Mouse (Mus musculus) erythroblast, adult 5-6 weeks (primary cell): ENCODE data around the gene Irf7. TPM values are rescaled to one million over a fixed set of nuclear protein-coding genes. Genes with fewer than 3 reads are reported as not detected.

ENCODE experiments used
- ATAC-seq: replicated peaks from 2 replicates; pipeline ENCODE4 v1.8.0; 2016; ENCODE audit warnings: moderate number of reproducible peaks, mild to moderate bottlenecking, moderate TSS enrichment, inconsistent platforms; ENCODE audit not compliant: poor library complexity, low FRiP score, severe bottlenecking
- total RNA-seq, 2 experiments: library from RNA; stranded (forward) in 1 of 2; stranded (reverse) in 1 of 2; fragments of 150-400 nt in 1 of 2; fragments of 200-764, 138-1000 nt in 1 of 2; gene quantifications; 2 replicates each; pipeline versions ENCODE4 v1.2.3 to v1.2.4; 2015 to 2017; ENCODE audit warnings: low replicate concordance in 2 of 2

The Irf7 gene
- 49.5 and 73.8 TPM in 2 replicates for total RNA-seq (2015; ENCODE audit: low replicate concordance)
- total RNA-seq (2017; ENCODE audit: low replicate concordance) = 78.0 and 88.9 TPM in 2 replicates

DNA sequence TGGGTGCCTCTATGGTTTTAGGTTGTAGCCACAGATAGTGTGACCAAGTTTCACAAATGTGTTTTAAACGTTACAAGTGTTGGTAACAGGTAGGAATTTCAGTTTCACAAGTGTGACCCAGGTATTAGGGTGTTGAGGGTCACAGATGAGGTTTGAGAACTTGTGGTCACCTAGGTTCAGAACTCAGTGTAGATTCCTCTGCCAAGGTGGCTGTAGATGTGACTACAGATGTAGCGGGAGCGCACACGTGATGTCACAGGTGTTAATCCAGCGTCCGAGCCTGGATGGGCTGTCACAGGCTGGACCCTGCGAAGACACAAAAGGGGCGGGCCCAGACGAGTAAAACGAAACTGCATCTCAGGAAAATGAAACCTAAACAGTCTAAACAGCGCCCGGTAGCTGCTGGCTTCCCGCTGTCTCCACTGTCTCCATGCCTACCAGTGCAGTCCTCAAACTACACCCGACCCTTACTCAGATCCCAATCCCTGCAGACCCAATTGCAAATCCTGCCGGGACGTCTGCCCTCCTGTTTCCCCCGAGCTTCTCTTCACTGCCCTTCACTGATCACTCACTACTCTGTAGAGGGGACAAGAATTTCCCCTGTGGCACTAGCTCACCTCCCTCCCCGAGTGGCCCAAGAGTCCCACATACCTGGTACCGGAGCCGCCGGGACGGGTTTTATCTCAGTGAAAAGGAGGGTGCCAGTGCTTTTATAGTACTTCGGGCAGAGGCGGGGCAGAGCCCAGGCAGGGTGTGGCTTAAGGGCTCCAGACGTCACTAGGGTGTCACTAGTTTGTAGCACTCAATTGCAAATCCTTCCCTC lies at the start of gene Irf7:
Gene Irf7, minus strand, starts transcription at position 743 of the 823 bp plus-strand sequence.
- peak; percentile 84 for ATAC-seq

DNA sequence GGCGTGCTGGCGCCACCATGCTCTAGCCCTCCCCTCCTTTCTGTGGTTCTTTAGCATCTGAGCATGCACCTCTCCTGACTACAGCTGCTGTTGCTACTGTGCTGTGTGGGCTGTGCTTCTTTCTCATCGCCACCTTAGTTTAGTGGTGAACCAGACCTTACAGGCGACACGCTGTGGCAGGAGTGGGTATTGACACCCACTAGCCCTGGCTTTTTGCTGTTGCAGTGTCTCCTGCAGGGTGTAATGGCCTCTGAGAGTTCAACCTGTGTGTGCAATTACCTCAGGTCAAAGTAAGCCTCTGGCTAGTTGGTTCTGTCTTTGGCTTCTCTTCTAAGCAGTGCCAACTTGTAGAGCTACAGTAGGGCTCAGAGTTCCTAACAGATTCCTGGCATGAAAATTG lies 49.7 kb upstream of the Irf7 start:
- peak; percentile 73 for ATAC-seq

DNA sequence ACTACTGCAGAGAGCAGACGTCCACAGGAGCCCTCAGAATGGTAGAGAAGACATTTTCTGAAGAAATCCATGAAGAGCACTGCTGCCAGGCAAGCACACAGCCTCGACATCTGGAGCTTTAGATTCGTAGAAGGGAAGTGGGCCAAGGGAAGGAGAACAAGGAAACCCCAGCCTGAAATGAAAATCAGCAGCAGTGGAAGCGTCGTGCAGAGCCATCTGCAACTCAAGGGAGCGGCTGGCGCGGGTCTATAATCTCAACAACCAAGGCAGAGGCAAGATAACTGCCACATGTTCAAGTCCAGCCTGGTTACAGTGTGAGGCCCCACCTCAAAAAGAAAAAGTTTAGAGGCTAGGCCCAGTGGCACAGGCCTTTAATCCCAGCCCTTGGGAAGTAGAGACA lies 48.8 kb upstream of the Irf7 start:
- ATAC-seq = no peak

DNA sequence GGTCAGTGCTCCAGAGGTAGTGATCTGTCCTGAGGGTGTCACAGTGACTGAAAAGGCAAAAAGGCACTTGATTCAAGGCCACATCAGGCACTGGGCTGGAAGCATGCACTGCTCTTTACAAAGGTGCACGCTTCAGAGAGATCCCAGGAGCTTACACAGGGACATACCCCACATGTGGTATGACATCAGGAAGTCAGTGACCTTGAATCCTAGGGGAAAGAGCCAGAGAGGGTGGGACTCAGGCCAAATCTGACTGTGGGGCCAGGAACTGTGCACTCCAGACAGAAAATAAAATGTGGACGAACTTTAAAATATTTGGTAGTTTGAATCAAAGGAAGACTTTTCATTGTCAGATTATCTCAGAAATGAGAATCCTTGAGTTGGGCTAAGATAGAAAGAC lies 48.1 kb upstream of the Irf7 start:
- no peak for ATAC-seq

DNA sequence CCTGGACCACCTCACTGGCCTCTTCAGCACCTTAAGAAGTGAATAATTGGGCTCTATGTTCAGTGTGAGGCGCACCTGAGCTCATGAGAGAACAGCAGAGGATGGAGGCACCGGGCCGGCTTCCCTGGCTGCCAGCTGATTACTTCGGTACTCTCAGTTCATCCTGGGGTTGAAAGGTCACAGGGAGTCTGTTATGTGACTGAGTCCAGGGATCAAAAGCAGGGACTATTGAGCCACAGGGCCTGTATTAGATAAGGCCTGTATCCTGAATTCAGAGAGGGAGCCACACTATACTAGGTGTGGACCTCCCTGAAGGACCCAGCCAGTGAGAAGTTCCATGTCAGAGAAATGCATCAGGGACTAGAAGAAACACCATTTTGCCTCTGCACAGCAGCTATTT lies 38.3 kb upstream of the Irf7 start:
- no peak for ATAC-seq

DNA sequence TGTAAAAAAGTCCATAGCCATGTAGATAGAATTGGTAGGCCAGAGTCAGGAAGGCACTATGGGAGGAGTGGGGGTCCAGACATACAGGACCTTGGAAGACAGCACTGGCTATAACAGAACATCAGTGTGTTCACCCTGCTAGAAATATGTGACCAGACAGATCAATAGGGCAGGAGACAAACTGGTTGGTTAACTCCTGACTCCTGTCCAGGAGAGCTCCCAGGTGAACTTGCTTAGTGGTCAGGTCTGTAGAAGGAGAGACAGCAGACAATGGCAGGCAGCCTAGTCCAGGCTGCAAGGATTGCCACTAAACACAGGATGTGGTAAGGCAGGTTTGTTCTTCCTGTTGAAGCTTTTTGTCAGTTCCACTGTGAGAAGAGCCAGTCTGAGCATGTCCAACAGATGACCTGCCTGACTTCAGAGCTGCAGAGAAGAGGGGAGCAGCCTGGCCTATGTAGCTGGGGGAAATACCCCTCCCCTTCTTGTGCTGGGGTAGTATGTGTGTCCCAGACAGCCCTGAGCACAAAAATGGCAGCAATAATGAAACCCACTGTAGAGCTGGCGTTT lies 36.5 kb upstream of the Irf7 start:
- ATAC-seq = no peak

DNA sequence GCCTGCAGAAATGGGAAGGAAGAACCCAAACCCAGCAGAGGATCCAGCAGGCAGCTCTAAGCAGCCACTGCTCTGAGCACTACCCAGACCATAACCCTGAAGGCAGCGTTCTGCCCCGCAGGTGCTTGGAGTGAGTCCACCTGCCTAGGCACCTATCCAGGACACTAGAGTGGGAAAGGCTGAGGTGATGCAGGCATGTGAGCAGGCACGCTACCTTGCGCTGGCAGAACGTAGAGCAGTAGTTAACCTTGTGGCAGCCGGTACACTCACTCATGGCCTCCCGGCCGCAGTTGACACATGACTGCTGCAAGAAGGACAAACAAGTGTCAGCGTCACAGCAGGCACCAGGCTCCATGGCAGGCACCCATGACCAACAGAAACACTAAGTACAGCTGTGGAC lies 35.1 kb upstream of the Irf7 start:
- no peak for ATAC-seq

DNA sequence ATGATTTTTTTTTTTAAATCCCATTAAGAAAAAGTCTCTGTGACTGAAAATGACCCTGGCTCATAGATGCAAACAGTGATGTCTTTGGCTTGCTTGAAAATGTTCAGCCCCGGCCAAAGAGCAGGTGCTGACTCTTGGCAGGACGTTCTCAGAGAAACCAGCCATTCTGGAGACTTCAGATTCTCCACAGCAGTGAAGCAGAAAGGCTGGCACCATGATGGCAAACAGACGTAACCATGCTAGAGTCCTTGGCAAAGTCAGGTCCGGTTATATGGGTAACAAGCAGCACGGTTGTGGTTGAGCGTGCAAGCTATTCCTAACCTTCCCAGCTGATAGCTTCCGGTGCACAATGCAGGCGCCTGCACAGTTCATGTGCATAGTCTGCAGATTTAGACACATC lies 32.9 kb upstream of the Irf7 start:
- ATAC-seq = no peak

DNA sequence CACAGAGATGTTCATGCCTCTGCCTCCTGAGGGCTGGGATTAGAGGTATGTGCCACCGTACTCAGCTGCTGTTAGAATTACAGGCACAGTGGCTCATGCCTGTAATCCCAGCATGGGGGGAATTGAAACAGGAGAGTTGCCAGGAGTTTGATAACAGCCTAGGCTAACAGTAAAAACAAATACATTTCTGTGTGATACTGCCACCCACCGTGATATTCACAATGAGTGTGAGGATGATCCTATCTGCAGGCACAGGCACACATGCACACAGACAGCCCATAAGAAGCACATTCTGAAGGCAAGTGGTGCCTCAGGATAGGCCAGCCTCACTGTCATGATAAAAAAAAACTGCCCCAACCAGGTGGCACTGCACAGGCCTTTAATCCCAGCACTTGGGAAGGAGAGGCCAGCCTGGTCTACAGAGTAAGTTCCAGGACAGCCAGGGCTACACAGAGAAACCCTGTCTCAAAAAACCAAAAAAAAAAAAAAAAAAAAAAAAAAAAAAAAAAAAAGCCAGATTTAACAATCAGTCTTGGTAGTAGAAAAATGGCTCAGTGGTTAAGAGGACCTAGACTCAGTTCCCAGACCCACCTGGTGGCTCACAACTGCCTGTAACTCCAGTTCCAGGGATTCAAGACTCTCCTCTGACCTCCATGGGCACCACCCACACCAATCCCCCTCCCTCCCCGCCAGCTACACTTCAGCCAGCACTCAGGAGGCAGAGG lies 31.8 kb upstream of the Irf7 start:
- ATAC-seq = no peak

DNA sequence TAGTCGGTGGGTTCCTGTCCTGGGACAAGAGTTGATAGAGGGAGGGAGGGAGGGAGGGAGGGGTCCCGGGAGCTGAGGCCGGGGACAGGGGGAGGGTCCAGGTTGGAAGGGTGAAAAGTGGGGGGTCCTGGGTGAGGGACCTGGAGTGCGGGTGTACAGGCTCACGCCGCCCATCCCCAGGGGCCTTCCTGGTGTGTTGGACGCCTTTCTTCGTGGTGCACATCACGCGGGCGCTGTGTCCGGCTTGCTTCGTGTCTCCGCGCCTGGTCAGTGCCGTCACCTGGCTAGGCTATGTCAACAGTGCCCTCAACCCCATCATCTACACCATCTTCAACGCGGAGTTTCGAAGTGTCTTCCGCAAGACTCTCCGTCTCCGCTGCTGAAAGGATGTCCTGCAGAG lies 28.2 kb upstream of the Irf7 start:
- no peak for ATAC-seq

DNA sequence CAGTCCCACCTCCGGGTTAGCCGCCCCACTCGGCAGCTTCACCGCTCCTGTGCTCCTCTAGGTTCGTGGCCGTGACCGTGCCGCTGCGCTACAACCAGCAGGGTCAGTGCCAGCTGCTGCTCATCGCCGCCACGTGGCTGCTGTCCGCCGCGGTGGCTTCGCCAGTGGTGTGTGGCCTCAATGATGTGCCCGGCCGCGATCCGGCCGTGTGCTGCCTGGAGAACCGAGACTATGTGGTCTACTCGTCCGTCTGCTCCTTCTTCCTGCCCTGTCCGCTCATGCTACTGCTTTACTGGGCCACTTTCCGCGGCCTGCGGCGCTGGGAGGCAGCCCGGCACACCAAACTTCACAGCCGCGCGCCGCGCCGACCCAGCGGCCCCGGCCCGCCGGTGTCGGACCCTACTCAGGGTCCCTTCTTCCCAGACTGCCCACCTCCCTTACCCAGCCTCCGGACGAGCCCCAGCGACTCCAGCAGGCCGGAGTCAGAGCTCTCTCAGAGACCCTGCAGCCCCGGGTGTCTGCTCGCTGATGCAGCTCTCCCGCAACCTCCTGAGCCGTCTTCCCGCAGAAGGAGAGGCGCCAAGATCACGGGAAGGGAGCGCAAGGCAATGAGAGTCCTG lies 27.7 kb upstream of the Irf7 start:
- no peak for ATAC-seq

DNA sequence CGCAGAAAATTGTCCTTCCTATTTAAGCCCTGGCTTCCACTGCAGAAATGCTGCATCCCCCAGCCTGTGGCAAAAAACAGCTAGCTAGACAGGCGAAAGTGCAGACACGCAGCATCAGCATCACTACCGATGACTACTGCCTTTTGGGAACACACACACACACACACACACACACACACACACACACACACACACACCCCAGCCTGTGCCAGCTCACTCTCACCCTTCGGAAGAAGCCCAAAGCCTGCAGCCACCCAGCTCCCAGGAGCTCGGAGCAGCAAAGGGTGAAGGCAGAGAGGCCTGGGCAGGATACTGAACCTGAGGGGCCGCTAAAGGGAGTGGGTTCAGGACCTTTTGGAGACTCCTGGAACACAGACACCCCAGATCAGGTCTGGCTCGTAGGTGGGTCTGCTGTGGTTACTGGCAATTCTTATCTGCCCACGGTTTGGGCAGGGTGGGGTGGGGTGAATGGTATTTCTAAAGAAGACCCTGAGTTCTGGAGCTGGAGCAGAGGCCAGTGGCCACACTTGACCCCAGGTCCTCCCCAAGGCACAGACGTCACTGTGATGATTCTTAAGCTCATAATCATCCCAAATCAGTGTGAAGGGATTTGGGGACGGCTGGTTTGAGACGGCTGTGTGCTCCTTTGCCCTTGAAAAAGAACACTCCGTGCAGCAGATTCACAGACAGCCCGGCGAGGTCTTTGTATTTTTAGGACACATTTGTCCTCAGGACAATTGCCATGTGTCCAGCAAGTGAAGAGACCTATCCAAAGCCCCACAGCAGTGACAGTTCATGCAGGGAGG lies 26.5 kb upstream of the Irf7 start:
- no peak for ATAC-seq

DNA sequence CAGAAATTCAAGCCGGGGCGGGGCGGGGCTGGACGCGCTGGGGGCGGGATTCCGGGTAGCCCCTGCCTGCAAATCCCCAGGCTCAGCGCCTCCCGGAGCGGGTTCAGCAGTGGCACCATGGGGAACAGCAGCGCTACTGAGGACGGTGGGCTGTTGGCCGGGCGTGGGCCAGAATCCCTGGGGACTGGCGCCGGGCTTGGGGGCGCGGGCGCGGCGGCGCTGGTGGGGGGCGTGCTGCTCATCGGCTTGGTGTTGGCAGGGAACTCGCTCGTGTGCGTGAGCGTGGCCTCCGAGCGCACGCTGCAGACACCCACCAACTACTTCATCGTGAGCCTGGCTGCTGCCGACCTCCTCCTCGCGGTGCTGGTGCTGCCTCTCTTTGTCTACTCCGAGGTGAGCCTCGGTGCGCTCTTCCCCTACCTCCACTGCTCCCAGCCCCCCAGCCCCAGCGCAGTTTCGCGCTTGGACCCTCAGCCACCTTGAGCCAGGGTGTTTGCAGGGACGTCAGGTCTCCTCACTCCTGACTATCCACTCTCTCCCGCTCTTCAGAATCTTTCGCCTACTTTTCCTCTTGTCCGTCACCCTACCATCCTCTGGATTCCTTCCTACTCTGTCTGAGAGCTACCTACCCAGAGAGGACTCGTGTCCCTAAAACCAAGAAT lies 25.8 kb upstream of the Irf7 start, which contains the start of gene Drd4:
Gene Drd4, plus strand, starts transcription at position 86 of the 662 bp plus-strand sequence.
- no peak for ATAC-seq

DNA sequence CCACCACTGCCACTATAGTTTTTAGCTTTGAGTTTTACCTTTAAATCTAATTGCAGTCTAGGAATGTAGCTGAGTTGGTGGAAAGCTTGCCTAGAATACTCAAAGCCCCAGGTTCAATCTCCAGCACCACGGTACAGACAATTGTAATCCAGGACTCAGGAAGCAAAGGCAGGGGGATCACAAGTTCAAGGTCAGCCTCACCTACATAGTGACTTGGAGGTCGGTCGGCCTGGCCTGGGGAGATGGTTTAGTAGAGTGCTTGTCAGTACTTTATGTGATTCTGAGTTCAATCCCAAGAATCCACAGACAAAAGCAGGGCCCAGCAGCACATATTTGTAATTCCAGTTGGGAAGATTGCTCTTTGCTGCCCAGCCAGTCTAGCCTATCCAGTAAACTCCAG lies 21.8 kb upstream of the Irf7 start:
- ATAC-seq = no peak

DNA sequence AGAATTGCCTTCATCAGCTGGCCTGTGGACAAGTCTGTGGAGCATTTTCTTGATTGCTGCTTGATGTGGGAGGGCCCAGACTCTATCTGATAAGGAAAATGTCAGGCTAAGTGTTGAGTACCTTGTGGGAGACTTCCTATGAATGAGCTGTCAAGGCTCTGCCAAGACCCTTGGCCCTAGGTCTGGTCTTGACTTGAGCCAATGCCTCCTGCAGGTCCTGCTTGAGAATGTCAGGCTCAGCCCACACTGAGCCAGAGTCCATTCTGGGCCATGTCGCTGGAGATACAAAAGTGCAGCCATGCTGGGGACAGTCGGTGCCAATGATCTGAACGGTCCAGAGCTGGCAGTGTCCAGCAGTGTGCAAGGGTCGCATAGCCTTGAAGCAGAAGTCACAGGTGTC lies 16.5 kb upstream of the Irf7 start:
- no peak for ATAC-seq

DNA sequence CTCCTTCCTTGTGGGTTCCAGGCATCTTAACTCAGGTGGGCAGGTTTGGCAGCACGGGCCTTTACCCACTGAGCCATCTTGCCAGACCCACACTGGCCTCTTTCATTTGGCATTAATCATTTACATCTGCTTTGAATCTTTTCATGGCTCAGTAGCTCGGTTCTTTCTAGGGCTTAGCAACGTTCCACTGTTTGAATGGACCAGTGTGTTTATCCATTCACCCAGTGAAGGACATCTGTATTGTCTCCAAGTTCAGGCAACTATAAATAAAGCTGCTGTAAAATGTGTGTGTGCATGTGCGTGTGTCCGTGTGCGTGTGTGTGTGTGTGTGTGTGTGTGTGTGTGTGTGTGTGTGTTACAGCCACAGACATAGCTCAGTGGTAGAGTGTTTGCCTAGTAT lies 15.2 kb upstream of the Irf7 start:
- no peak for ATAC-seq

DNA sequence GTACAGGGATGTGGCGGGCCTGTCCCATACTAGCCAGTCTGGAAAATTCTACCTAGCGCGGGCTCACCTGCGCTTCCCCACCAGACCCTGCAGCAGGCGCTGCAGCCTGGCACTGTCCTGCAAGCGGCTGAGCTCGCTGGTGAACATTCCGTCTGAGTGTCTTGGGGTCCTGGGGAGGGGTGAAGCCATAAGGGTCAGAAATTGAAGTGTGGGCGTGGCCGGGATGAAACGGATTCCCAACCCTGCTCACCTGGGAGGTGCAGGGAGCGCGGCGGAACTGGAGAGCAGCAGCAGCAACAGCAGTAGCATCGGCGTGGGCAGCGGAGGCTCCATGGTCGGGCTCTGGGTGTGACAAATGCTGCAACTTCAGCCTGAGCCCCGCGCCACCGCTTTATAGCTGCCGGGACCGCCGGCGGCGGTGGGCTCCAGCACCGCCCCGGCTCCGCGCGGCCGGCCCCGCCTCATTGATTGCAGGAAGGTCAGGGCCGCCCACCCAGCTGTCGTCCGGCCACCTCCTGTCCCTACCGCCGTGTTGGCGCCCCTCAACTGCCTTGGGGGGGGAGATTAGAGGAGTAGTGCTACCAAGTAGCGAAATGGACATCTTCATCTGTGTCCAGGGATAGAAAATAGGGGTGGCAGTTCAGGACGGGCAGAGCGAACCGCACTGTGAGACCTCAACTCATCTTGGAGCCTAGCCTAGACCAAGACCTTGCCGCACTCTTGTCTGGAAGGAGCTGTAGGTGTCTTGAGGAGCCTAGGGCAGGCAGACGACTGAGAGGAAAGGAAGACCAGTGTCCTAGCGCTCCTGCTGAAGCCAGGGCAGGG lies 12.7 kb upstream of the Irf7 start, which contains the start of gene Sct:
Gene Sct, minus strand, starts transcription at position 368 of the 825 bp plus-strand sequence.
- no peak for ATAC-seq
